Mouse (Mus musculus) macrophage (primary cell): ENCODE results near the gene Itpr3. TPM values are rescaled to one million over a fixed set of nuclear protein-coding genes. Genes with fewer than 3 reads are reported as not detected.

Experiments
- H3K27ac ChIP-seq: fragments of 350-480 bp; formaldehyde crosslinking; 2 replicates; pipeline ENCODE4 v1.9.0; 2021
- H3K36me3 ChIP-seq: fragments of 350-480 bp; formaldehyde crosslinking; 2 replicates; pipeline ENCODE4 v1.9.0; 2021; ENCODE audit errors: inconsistent target
- H3K4me3 ChIP-seq: fragments of 350-480 bp; formaldehyde crosslinking; 2 replicates; pipeline ENCODE4 v1.9.0; 2021; ENCODE audit errors: inconsistent target
- H3K79me2 ChIP-seq: fragments of 350-480 bp; formaldehyde crosslinking; 2 replicates; pipeline ENCODE4 v1.9.0; 2021; ENCODE audit errors: inconsistent target
- WGBS: methylation state at CpG from one replicate; pipeline ENCODE4 v1.1.7; 2026; ENCODE audit warnings: inconsistent platforms; ENCODE audit not compliant: missing documents; 5-methylcytosine and 5-hydroxymethylcytosine counted together
- polyA plus RNA-seq: library from polyadenylated mRNA; stranded (reverse); fragments of 250-400 nt; gene quantifications from 3 replicates; pipeline ENCODE4 v1.2.4, GENCODE M21; 2018; ENCODE audit warnings: inconsistent platforms

Itpr3 gene
- polyA plus RNA-seq, 1 experiment from 2014 or later, result 2.1 TPM

DNA sequence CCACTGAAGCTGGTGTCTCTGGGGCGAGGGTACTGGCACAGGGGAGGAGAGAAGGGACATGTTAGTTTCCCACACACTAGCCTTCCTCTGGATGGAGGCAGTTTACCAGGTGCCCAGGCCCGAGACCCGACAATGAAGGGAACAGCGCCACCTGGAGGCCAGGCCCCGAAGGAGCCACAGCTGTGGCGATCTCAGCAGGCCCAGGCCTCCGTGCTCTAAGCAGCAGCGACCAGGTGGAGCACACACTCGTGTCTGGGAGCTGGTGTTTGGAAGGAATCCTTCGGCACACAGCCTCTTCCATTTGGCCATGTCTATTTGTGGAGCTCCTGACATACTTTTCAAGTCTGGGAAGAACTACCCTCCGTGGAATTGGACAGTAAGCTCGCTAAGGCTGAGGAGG lies 68.1 kb downstream of the Itpr3 start:
- 55% methylated on average over 12 of the region's 12 CpGs for WGBS
- Histone ChIP-seq H3K79me2 (peaks cover 29% of the 10 kb centered on the region; the same call in 1 of the 2 replicates), H3K4me3 (no peak overlapping the region), H3K36me3 (peaks cover 25% of the 10 kb centered on the region; the same call in 1 of the 2 replicates), H3K27ac (no peak overlapping the region)

DNA sequence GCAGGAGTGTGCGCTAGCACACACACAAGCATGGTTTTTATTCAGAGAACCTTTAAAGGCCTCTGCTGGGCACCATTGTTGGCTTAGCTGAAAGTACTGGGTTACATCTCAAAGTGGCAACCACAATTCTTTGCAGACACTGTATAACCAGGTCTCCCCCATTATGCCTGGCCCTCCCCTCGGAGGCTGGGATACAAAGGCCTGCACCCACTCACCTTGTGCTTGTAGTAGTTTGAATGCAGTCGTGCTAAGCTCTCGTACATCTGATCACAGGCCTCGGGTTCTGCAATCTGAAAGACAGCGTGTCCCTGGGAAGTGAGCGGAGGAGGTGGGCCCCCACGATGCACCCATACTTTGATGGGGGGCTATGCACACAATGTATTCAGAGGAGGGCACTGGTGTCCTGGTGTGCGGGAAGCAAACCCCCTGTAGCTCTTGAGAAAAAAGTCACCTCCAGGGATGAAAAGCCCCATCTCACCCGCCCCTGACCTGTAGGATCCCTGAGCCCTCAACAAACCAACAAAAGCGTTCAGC lies 68.6 kb downstream of the Itpr3 start:
- Histone ChIP-seq H3K27ac (no peak overlapping the region), H3K79me2 (peaks cover 34% of the 10 kb centered on the region; the same call in 1 of the 2 replicates), H3K4me3 (no peak overlapping the region), H3K36me3 (peaks cover 25% of the 10 kb centered on the region; the same call in 1 of the 2 replicates)
- WGBS, result 96% methylated on average over 11 of the region's 11 CpGs

DNA sequence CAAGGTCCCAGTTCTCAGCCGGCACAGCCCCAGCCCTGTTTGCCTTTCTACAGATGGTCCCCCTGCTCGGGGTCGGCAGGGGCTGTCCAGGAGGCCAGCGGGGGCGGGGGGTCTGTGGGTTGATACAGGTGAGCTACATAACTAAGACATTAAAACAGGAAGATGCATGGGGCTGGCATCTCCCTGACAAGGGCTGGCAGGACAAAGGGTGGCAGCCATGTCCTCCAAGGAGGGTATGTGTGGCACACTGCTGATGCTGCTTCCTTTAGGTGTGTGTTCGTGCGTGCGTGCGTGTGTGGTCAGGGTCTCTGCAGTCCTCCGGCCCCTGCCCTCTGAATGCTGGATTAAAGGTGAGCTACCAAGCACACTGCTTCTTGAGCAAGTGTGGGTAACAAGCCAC lies 69.9 kb downstream of the Itpr3 start:
- H3K79me2 ChIP-seq, result peaks cover 47% of the 10 kb centered on the region; the same call in 1 of the 2 replicates
- H3K27ac ChIP-seq, result no peak overlapping the region
- 95% methylated on average over 10 of the region's 10 CpGs for WGBS
- peaks cover 21% of the 10 kb centered on the region; the same call in 1 of the 2 replicates for H3K36me3 ChIP-seq
- H3K4me3 ChIP-seq, result no peak overlapping the region

DNA sequence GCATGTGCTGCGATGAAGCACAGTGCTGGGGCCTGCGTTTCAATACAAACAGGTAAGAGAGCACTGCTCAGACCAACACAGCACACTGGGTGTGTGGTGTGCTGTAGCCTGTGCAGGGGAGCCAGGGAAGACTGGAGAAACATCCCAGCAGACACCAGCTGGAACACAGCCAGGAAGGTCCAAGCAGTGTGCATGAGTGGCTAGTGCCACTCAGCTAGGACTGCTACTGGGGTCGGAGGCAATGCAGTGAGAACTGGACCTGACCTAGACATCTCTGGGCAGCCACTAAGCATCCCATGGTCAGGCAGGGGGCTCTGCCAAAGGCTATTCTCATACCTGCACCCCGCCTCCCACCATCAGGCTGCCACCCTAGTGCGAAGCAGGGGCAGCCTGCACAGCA lies 71.1 kb downstream of the Itpr3 start:
- H3K27ac ChIP-seq, result no peak overlapping the region
- WGBS, result 98% methylated on average over 5 of the region's 5 CpGs
- no peak overlapping the region for H3K4me3 ChIP-seq
- H3K79me2 ChIP-seq, result peaks cover 54% of the 10 kb centered on the region; the same call in 1 of the 2 replicates
- H3K36me3 ChIP-seq, result peaks cover 9% of the 10 kb centered on the region; the same call in 1 of the 2 replicates

DNA sequence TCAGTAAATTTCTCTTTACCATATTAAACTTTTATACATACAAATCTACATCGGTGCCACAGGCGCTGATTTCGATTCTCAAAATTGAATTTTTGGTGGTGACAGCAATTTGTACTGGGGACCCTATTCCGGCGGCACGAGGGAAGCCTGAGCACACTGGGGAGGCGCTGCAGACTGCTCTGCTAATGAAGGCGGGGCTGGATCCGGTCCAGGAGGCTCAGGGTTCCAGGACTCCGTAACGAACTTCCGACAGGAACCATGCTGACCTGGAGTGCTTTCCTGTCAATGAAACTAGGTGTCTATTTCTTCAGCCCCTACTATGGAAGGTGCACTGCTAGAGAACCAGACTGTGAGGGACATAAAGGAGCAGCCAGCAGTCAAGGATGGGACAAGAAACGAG lies 72.2 kb downstream of the Itpr3 start:
- Histone ChIP-seq H3K27ac (no peak overlapping the region), H3K4me3 (no peak overlapping the region), H3K36me3 (no peaks in the 10 kb centered on the region), H3K79me2 (peaks cover 54% of the 10 kb centered on the region; the same call in 1 of the 2 replicates)
- 94% methylated on average over 13 of the region's 13 CpGs for WGBS

DNA sequence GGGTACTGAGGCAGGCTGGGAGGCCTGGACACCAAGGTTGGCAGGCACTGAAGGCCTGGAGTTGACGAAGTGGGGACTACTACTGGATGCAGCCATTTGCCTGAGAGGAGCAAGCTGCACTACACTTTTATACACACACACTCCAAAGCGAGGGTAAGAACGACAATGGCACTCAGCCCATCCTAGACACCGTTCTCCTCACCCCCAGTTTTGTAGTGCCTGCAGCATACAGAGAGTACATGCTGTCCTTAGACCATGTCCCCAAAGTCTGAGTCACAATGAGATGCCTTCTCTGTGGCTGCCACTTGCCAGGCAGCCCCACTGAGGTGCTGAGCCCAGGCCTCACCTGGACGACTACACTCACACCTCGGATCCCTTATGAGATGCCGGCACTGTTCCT lies 72.7 kb downstream of the Itpr3 start:
- H3K79me2 ChIP-seq, result peaks cover 54% of the 10 kb centered on the region; the same call in 1 of the 2 replicates
- 94% methylated on average over 7 of the region's 7 CpGs for WGBS
- no peak overlapping the region for H3K4me3 ChIP-seq
- no peak overlapping the region for H3K27ac ChIP-seq
- no peaks in the 10 kb centered on the region for H3K36me3 ChIP-seq

DNA sequence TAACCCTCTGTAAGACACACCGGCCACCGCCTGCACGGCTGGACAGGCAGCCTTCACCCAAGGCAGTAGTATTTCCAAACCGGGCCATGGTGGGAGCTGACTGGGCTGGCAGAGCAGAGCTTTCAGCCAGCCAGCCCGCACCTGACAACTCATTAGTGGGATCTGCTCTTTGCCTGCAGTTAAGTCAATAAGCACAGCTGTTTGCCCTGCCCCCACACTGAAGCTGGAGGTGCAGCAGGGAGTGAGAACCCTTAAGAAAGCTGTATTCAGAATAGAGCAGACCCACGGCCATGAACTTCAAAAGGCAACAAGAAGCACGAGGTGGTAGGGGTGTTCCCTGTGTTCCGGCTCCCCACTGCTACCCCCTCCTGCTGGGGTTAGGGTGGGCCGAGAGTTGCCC lies 73.1 kb downstream of the Itpr3 start:
- 77% methylated on average over 9 of the region's 9 CpGs for WGBS
- Histone ChIP-seq H3K27ac (no peak overlapping the region), H3K4me3 (no peak overlapping the region), H3K79me2 (peaks cover 54% of the 10 kb centered on the region; the same call in 1 of the 2 replicates), H3K36me3 (no peaks in the 10 kb centered on the region)

DNA sequence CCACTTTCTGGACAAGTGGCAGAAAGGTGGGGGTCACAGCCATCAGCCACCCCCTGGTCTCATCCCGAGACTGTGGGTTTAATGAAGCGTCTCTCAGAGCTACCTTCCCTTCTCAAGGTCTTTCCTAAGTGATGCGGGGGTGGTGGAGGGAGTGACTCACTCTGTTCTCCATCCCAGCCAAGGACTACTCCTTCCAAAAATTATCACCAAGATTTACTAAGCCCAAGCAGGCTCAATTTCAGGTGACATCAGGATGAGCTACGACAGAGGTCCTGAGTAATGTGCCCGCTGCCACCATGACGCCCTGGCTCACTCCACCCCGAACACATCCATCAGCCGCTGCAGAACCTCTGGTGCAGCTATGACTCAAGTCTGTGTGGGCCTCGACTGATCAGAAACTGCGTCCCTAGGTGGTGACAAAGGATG lies 74.1 kb downstream of the Itpr3 start:
- WGBS, result 91% methylated on average over 10 of the region's 10 CpGs
- H3K27ac ChIP-seq, result no peak overlapping the region
- no peaks in the 10 kb centered on the region for H3K36me3 ChIP-seq
- no peak overlapping the region for H3K4me3 ChIP-seq
- peaks cover 54% of the 10 kb centered on the region; the same call in 1 of the 2 replicates for H3K79me2 ChIP-seq

DNA sequence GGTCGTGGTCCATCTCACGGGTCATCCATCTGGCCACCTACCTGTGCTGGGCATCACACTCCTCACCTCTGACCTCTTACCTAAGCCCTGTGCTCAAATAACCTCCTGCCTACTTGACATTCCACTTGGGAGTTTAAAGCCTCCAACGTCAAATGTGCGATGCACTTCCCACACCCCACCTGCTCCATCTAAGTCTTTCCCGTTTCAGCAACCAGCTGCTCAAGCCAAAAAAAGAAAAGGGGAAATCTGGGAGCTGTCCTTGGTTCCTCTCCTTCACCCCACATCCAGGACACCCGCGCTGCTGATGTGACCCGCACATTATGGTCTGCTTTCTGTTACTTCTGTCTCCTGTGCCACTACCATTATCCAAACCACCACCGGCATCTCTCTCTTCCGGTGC lies 75.1 kb downstream of the Itpr3 start:
- Histone ChIP-seq H3K4me3 (no peak overlapping the region), H3K27ac (no peak overlapping the region), H3K79me2 (peaks cover 50% of the 10 kb centered on the region; the same call in 1 of the 2 replicates), H3K36me3 (no peaks in the 10 kb centered on the region)
- WGBS, result 82% methylated on average over 10 of the region's 10 CpGs

DNA sequence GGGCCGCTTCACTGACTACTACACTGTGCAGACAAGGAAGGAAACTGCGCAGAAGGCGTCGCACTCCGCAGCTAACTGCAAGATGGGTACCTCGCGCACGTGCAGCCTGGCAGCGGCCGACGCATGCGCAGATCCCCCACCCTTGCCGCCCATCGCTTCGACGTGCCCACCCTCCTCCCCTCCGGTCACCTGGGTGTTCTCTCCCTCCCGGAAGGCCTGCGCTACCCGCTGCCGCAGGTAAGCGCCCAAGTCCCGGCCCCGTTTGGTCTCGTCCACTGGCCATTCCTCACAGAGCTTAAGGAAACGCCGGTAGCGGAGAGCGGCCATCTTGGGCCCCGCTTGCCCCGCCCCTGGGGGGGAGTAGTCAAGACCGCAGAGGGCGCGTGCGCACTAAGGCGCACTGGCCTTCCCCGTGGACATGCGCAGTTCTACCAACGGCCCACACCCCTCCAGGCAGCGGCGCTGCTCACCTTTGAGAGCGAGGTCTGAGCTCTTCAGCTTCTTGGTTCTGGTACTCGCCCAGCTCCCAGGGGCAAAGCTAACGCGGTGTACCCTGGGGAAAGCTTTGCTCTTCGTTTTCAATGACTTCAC lies 76.5 kb downstream of the Itpr3 start, which contains the start of gene Uqcc2:
TSS of gene Uqcc2 (minus strand) at position 366 of the 591 bp plus-strand sequence.
- under 1% methylated on average over 45 of the region's 46 CpGs for WGBS
- peak within 1 kb of the TSS; percentile 40 for H3K27ac ChIP-seq
- peaks cover 39% of the 10 kb centered on the region; the same call in 1 of the 2 replicates for H3K79me2 ChIP-seq
- H3K4me3 ChIP-seq, result peak within 1 kb of the TSS; percentile 29
- no peaks in the 10 kb centered on the region for H3K36me3 ChIP-seq

DNA sequence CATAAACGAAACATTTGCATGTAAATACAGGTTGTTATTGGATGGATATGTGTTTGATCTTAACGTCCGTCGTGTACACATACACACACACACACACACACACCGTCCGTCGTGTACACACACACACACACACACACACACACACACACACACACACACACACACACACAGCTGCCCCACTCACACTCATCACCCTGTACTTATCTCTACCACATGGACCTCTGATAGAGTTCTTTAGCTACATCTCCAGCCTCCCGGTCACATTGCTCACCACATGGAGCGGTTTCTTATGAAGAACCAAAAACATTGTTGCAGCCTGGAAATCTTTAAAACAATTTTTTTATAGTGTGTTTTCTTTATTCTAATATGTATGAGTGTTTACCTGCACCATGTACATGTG lies 77.1 kb downstream of the Itpr3 start:
- Histone ChIP-seq H3K36me3 (no peaks in the 10 kb centered on the region), H3K4me3 (peak overlapping the region; percentile 29; the same call in 1 of the 2 replicates), H3K27ac (no peak overlapping the region), H3K79me2 (peaks cover 33% of the 10 kb centered on the region; the same call in 1 of the 2 replicates)
- 39% methylated on average over 9 of the region's 9 CpGs for WGBS

DNA sequence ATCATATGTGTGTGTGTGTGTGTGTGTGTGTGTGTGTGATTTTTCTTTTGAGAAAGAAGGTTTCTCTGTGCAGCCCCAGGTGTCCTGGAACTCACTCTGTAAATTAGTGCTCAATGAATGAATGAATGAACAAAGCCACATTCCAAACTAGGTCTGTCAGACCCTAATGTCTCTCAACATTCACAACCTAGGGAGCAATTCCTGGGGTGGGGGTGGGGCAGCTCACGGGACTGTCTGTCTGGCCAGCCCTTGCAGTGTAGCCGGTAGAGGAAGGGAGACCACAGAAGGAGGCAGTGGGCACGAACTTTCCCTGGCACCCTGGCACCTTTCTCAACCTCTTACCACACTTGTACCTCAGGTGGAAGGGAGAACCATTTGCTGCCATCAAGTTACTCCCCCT lies 77.6 kb downstream of the Itpr3 start:
- Histone ChIP-seq H3K36me3 (no peaks in the 10 kb centered on the region), H3K27ac (no peak overlapping the region), H3K4me3 (no peak overlapping the region), H3K79me2 (peaks cover 30% of the 10 kb centered on the region; the same call in 1 of the 2 replicates)
- WGBS, result 40% methylated on average over 3 of the region's 3 CpGs

DNA sequence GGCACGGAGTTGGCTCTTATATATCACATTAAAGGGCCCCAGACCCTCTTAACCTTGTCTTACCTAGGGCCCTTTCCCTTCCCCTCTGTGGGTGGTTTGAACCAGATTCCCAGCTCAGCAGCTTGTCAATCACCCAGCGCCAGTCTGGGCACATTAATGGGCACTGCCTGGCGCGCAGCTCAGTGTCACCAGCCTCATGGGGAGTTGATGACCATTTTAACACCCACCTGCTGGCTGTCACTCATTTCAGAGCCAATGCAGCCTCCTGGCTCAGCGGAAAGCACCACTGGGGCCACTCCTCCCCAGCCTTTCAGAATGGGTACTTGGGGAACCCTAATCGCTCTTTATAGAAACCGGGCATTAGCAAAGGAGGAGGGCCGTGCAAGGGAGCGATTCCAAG lies 81.3 kb downstream of the Itpr3 start:
- H3K4me3 ChIP-seq, result no peak overlapping the region
- H3K36me3 ChIP-seq, result no peaks in the 10 kb centered on the region
- H3K79me2 ChIP-seq, result no peaks in the 10 kb centered on the region
- WGBS, result 81% methylated on average over 9 of the region's 9 CpGs
- H3K27ac ChIP-seq, result no peak overlapping the region

DNA sequence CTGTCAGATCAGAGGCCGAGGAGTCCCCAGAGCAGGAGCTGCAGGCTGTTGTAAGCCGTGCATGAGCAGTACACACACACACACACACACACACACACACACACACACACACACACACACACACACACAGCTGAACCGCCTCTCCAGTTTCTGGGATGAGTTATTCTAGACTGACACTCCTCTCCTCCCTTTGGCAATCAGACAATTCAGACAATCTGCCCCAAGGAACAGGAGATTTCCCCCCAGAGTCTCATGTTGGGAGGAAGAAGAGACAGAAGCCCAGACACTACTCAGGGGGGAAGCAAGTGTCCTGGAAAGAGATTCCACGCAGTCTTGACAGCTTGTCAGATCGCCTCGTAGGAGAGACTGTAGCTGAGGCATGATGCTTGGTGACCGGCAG lies 82.2 kb downstream of the Itpr3 start:
- Histone ChIP-seq H3K27ac (no peak overlapping the region), H3K79me2 (no peaks in the 10 kb centered on the region), H3K36me3 (no peaks in the 10 kb centered on the region), H3K4me3 (no peak overlapping the region)
- 85% methylated on average over 6 of the region's 7 CpGs for WGBS

DNA sequence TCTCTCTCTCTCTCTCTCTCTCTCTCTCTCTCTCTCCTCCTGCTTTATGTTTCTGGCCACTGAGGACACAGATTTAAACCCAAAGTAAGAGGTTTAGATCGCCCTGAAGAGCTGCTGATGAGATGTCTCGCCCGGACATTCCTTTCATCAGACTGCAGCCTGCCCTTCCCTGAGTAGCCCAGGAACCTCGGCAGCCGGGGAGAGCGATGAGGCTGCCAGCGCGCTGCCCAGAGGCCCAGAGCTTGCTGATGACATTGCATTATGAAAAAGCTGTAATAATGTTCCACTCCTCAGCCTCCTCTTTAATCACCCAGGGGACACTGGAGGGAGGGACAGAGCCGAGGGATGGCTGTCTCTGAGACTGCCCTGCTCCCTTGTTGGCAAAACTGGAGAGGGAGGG lies 83.2 kb downstream of the Itpr3 start:
- WGBS, result 81% methylated on average over 9 of the region's 9 CpGs
- Histone ChIP-seq H3K4me3 (no peak overlapping the region), H3K79me2 (no peaks in the 10 kb centered on the region), H3K27ac (no peak overlapping the region), H3K36me3 (no peaks in the 10 kb centered on the region)
